Mouse (Mus musculus): ENCODE data around the gene Gm49361.
"Not testable (repeated sequence)": the region's sequence is repeated elsewhere in the genome, so short reads cannot be mapped to it uniquely, and the experiment has no call there.

Gene Gm49361

GRCm38 (mm10) chr14:57746001-57746771 is at the start of gene Gm49361:
TSS of gene Gm49361 (minus strand) at chr14:57746103.
- DNase-seq (ENCODE audit: low read depth, low spot score): peak; percentile 79

- DNase-seq (ENCODE audit: low read depth, low spot score): no peak
Measured at GRCm38 (mm10) chr14:57791171-57791570, 45.3 kb upstream of the Gm49361 start.

- DNase-seq (ENCODE audit: low read depth, low spot score): no peak
Measured at GRCm38 (mm10) chr14:57789759-57790158, 43.9 kb upstream of the Gm49361 start.

- DNase-seq (ENCODE audit: low read depth, low spot score): no peak
Measured at GRCm38 (mm10) chr14:57789311-57789710, 43.4 kb upstream of the Gm49361 start.

GRCm38 (mm10) chr14:57787406-57787805 is 41.5 kb upstream of the Gm49361 start:
- DNase-seq (ENCODE audit: low read depth, low spot score): no peak

GRCm38 (mm10) chr14:57772157-57772815 is 26.4 kb upstream of the Gm49361 start:
- DNase-seq (ENCODE audit: low read depth, low spot score): no peak

GRCm38 (mm10) chr14:57769102-57769501 is 23.2 kb upstream of the Gm49361 start:
- DNase-seq (ENCODE audit: low read depth, low spot score): no peak

GRCm38 (mm10) chr14:57760447-57761412 is 14.8 kb upstream of the Gm49361 start:
- no peak for DNase-seq (ENCODE audit: low read depth, low spot score)

- no peak for DNase-seq (ENCODE audit: low read depth, low spot score)
Measured at GRCm38 (mm10) chr14:57758237-57758636, 12.3 kb upstream of the Gm49361 start, which contains the start of gene Lats2. TSS of gene Lats2 (minus strand) at chr14:57758388.

GRCm38 (mm10) chr14:57756094-57756493 is 10.2 kb upstream of the Gm49361 start:
- no peak for DNase-seq (ENCODE audit: low read depth, low spot score)

- DNase-seq (ENCODE audit: low read depth, low spot score): no peak
Measured at GRCm38 (mm10) chr14:57755661-57756060, 9.8 kb upstream of the Gm49361 start.

GRCm38 (mm10) chr14:57753351-57753992 is 7.6 kb upstream of the Gm49361 start:
- no peak for DNase-seq (ENCODE audit: low read depth, low spot score)

GRCm38 (mm10) chr14:57751006-57751405 is 5.1 kb upstream of the Gm49361 start:
- DNase-seq (ENCODE audit: low read depth, low spot score): not testable (repeated sequence)

GRCm38 (mm10) chr14:57749501-57749900 is 3.6 kb upstream of the Gm49361 start:
- DNase-seq (ENCODE audit: low read depth, low spot score): no peak

- DNase-seq (ENCODE audit: low read depth, low spot score): peak; percentile 22
Measured at GRCm38 (mm10) chr14:57745291-57745969, 473 bp downstream of the Gm49361 start.

- DNase-seq (ENCODE audit: low read depth, low spot score): no peak
Measured at GRCm38 (mm10) chr14:57744547-57744946, 1.4 kb downstream of the Gm49361 start.

- no peak for DNase-seq (ENCODE audit: low read depth, low spot score)
Measured at GRCm38 (mm10) chr14:57740651-57741050, 5.3 kb downstream of the Gm49361 start.

GRCm38 (mm10) chr14:57737089-57737488 is 8.8 kb downstream of the Gm49361 start:
- no peak for DNase-seq (ENCODE audit: low read depth, low spot score)

GRCm38 (mm10) chr14:57736141-57736540 is 9.8 kb downstream of the Gm49361 start:
- DNase-seq (ENCODE audit: low read depth, low spot score): no peak

- no peak for DNase-seq (ENCODE audit: low read depth, low spot score)
Measured at GRCm38 (mm10) chr14:57732668-57733293, 13.1 kb downstream of the Gm49361 start.
